Mouse (Mus musculus) liver, adult 2 months (tissue): Measurements from ENCODE around the gene Rassf8.

Source experiments
- CTCF ChIP-seq: fragments of 200-500 bp; IDR thresholded peaks from 2 replicates; pipeline ENCODE4 v1.5.1; 2011; ENCODE audit warnings: low read depth, low read length, control low read depth
- POLR2A ChIP-seq: fragments of 200-500 bp; IDR thresholded peaks from 2 replicates; pipeline ENCODE4 v1.6.1; 2011; ENCODE audit warnings: low read length, control low read depth; ENCODE audit not compliant: insufficient read depth; ENCODE audit errors: extremely low read depth

DNA sequence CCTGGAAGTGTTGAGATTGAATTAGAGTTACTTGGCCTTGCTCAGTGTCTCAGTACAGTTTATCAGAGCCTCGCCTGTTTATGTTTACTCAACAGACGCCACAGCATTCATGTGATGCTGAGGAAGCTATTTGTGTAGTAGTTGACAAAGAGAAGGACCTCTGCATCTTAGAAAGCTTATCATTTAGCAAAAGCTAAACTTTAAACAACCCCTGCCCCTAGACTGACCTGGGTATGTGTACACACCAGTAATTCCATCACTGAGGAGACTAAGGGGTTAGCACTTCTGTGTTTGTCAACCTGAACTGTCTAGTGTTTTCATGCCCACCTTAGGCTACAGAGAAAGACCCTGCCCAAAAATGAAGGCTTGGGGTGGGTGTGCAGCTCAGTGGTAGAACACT, 12.9 kb downstream of the Rassf8 start:
- TF ChIP-seq POLR2A, result no peak
- TF ChIP-seq CTCF, result no peak
